Mouse (Mus musculus) lung, adult 10 weeks (tissue): ENCODE measurements around the gene Foxl1. TPM values are rescaled to one million over a fixed set of nuclear protein-coding genes. Genes with fewer than 3 reads are reported as not detected.

Experiments
- polyA plus RNA-seq: library from polyadenylated mRNA; stranded (reverse); fragments of 350-450 nt; fragmentation: Illumina TruSeq; extraction: RNeasy Lipid Tissue Mini Kit (QIAGEN cat#74804); gene quantifications from one replicate; pipeline ENCODE4 v1.2.3, GENCODE M21; 2014; ENCODE audit warnings: low read depth, low replicate concordance; ENCODE audit not compliant: insufficient read depth

Gene Foxl1
- 0.70 TPM for polyA plus RNA-seq

DNA sequence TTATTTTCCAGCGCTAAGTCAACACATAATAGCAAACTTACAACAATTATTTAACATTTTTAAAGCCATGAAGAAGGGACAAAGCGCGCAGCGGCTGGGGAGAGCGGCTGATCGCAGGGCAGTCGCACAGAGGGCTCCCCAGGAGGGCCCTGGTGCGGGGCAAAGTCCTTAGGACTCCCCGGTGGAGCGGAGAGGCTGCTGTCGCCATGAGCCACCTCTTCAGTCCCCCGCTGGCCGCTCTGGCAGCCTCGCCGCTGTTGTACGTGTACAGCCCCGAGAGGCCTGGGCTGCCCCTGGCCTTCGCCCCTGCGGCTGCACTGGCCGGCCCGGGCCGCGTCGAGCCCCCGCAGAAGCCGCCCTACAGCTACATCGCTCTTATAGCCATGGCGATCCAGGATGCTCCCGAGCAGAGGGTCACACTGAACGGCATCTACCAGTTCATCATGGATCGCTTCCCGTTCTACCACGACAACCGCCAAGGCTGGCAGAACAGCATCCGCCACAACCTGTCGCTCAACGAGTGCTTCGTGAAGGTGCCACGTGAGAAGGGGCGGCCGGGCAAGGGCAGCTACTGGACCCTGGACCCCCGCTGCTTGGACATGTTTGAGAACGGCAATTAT, at the start of gene Foxl1:
Gene Foxl1 (plus strand): TSS at position 185 of the 620 bp plus-strand sequence.

DNA sequence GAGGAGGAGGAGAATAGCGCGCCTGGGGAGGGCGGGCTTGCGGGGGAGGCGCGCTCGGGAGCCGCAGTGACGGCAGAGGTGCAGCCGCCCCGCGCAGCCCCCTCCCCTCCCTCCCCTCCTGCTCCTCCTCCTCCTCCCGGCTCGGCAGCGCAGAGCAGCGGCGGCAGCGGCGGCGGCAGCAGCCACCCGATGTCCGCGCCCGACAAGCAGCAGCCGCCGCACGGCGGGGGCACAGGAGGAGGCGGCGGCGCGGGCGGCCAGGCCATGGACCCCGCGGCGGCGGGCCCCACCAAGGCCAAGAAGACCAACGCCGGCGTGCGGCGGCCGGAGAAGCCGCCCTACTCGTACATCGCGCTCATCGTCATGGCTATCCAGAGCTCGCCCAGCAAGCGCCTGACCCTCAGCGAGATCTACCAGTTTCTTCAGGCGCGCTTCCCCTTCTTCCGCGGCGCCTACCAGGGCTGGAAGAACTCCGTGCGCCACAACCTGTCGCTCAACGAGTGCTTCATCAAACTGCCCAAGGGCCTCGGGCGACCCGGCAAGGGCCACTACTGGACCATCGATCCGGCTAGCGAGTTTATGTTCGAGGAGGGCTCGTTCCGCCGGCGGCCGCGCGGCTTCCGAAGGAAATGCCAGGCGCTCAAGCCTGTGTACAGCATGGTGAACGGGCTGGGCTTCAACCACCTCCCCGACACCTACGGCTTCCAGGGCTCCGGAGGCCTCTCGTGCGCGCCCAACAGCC, 43.4 kb upstream of the Foxl1 start, which contains the start of gene Foxf1:
Gene Foxf1 (plus strand): TSS at position 177 of the 742 bp plus-strand sequence.

DNA sequence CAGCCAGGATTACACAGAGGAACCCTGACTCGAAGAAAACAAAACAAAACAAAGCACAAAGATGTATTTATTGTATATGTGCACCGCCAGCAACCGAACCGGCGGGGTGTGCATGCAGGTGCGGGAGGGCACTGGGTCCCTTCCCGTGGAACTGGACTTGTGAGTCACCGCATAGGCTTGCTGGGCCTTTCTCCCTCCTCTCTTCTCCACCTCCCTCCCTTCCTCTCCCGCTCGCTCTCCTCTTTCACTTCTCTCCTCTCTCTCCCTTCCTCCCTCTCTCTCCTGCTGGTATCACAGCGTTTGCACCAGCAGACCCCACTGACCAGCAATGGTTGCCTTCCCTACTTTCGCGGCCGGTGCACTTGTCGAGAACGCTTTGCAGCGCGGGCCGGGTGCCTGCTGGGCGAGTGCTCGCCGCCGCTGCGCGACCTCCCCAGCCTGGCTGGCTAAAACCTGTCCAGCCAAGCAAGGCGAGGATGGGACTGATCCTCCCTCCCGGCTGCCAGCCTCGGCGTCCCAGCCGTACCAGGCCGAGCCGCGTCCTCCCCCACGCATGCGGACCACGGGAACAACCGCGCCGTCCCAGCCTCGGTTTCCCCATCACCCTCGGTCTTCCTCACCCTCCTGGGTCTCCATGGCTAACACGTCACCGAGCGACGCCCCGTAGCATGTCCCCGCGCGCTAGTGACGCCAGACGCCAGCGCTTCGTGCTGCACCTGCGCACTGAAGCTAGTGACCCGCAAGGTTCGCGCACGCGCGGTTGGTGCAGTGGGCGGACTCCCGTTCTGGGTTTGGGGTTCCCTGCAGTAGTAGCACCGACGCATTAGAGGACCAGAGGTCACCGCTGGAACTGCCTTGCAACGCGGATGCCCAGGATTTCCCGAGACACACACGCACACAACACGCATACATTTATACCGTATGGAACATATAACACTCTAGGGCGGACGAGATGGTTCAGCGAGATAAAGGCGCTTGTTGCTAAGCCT, 19.8 kb upstream of the Foxl1 start, which contains the start of gene Mthfsd:
Gene Mthfsd (minus strand): TSS at position 725 of the 989 bp plus-strand sequence.

DNA sequence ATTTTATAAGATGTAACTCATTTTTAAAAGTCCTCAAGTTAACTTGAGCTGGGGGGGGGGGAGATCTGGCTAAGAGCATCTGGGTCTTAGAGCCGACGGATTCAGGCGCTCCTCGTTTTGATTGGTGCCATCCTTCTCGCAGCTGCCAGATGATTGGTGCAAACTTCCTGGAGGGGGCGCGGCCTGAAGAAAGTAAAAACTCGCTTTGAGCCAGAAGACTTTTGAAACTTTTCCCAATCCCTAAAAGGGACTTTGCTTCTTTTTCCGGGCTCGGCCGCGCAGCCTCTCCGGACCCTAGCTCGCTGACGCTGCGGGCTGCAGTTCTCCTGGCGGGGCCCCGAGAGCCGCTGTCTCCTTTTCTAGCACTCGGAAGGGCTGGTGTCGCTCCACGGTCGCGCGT, 11.8 kb upstream of the Foxl1 start, which contains the start of gene Foxc2:
Gene Foxc2 (plus strand): TSS at position 224 of the 400 bp plus-strand sequence.

Other genes starting within 250 kb of the Foxl1 start
- 150 TPM for gene Foxf1, start 43.6 kb upstream of the Foxl1 start, polyA plus RNA-seq
- 21.3 TPM for gene Mthfsd, start 19.5 kb upstream of the Foxl1 start, polyA plus RNA-seq
- 0.38 TPM for gene Foxc2, start 11.8 kb upstream of the Foxl1 start, polyA plus RNA-seq